9 mouse cellular contexts compared by ENCODE assay signal in the genomic region with DNA sequence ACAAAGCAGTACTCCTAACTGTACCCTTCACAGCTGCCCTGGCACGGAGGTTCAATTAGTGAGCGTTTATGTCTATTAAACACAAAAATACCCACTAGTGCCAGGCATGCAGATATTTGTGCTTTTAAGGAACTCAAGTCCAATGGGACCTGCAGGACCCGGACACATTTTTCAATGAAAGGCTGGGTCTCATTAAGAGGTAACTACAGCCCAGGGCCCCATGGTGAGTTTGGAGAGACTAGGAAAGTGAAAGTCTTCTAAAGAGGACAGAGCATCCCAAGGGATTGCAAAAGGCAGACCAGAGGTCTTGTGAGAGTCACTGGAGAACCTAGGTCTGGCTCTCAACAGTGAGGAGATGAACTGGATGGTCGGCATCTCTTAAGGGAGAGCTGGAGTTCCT. TPM values are rescaled to one million over a fixed set of nuclear protein-coding genes. Genes with fewer than 3 reads are reported as not detected.
DNase-seq lines count a peak whose midpoint lies in the region; ATAC-seq lines count a peak whose summit lies in the region.
"Had no signal": no experiment of that assay in that cellular context is flagged by ENCODE, and none has a peak within 500 bp of the region (broad histone marks: within the 10 kb centered on the region; RNA-seq: fewer than 3 reads in every experiment).

No protein-coding gene starts in this region.

- H3K36me3 ChIP-seq in heart, embryonic 13.5 days, result peaks cover 41% of the 10 kb centered on the region
- H3K36me3 ChIP-seq in hindbrain, embryonic 13.5 days, result peaks cover 41% of the 10 kb centered on the region
- H3K36me3 ChIP-seq in midbrain, embryonic 10.5 days, result peaks cover 37% of the 10 kb centered on the region

- peak overlapping the region; percentile 93; the same call in 1 of the 2 replicates for H3K27ac ChIP-seq in heart, embryonic 13.5 days (replicated peaks)
- no peak overlapping the region for H3K27ac ChIP-seq in hindbrain, embryonic 13.5 days
- H3K27ac ChIP-seq in midbrain, embryonic 10.5 days (replicated peaks), result no peak overlapping the region

- H3K9ac ChIP-seq in heart, embryonic 13.5 days, result peak overlapping the region; percentile 96
- H3K9ac ChIP-seq in hindbrain, embryonic 13.5 days, result peak overlapping the region; percentile 91

- H3K4me2 ChIP-seq in heart, embryonic 13.5 days, result peak overlapping the region; percentile 99
- H3K4me2 ChIP-seq in hindbrain, embryonic 13.5 days, result peak overlapping the region; percentile 95

- DNase-seq in heart, adult 9 months (ENCODE audit: low spot score in 2 of 2), result no peak
- peak; percentile 49 for DNase-seq in MN1 (ENCODE audit: low spot score)
- DNase-seq in midbrain, embryonic 10.5 days (ENCODE audit: low spot score), result no peak
- no peak for DNase-seq in frontal cortex, postnatal 36 days (ENCODE audit: low spot score in 2 of 2)
- DNase-seq in kidney, adult 11 months, result no peak
- DNase-seq in layer of hippocampus, postnatal 14 days (ENCODE audit: low spot score in 2 of 2), result no peak
- DNase-seq: gastrocnemius, postnatal 14 days had no signal

- H3K9me3 ChIP-seq in heart, embryonic 13.5 days, result no peaks in the 10 kb centered on the region
- no peaks in the 10 kb centered on the region for H3K9me3 ChIP-seq in hindbrain, embryonic 13.5 days
- H3K9me3 ChIP-seq in midbrain, embryonic 10.5 days (replicated peaks), result no peaks in the 10 kb centered on the region

- no peak for ATAC-seq in heart, embryonic 13.5 days (ENCODE audit: extremely low read depth, insufficient number of reproducible peaks, low FRiP score, low TSS enrichment)
- no peak for ATAC-seq in hindbrain, embryonic 13.5 days (ENCODE audit: low FRiP score)

- peak overlapping the region; percentile 98 for H3K4me3 ChIP-seq in heart, embryonic 13.5 days
- peak overlapping the region; percentile 99 for H3K4me3 ChIP-seq in hindbrain, embryonic 13.5 days
- H3K4me3 ChIP-seq in midbrain, embryonic 10.5 days, result peak overlapping the region; percentile 90

- WGBS in heart, embryonic 13.5 days, result 81% methylated on average over 4 of the region's 4 CpGs
- 90% methylated on average over 4 of the region's 4 CpGs for WGBS in hindbrain, embryonic 13.5 days
- 87% methylated on average over 4 of the region's 4 CpGs for WGBS in midbrain, embryonic 10.5 days

- no peaks in the 10 kb centered on the region for H3K27me3 ChIP-seq in heart, embryonic 13.5 days (replicated peaks)
- H3K27me3 ChIP-seq in hindbrain, embryonic 13.5 days, result no peaks in the 10 kb centered on the region
- H3K27me3 ChIP-seq in midbrain, embryonic 10.5 days (ENCODE audit: low read depth, poor library complexity, severe bottlenecking), result no peaks in the 10 kb centered on the region

- peaks cover 40% of the 10 kb centered on the region for H3K4me1 ChIP-seq in heart, embryonic 13.5 days
- H3K4me1 ChIP-seq in hindbrain, embryonic 13.5 days (replicated peaks), result peaks cover 30% of the 10 kb centered on the region
- H3K4me1 ChIP-seq in midbrain, embryonic 10.5 days, result peaks cover 23% of the 10 kb centered on the region

RNA-seq across cellular contexts. Expression of a gene that starts 1.8 kb away (rescaled TPM):
- polyA plus RNA-seq in heart, embryonic 13.5 days (2015; fragmentation: Nextera tagmentation; extraction: Ambion mirVana), result 142 and 144 TPM in 2 replicates
- polyA plus RNA-seq in hindbrain, embryonic 13.5 days (2015; fragmentation: Nextera tagmentation; extraction: Ambion mirVana), result 160 and 163 TPM in 2 replicates
- polyA plus RNA-seq in midbrain, embryonic 10.5 days (2016; fragmentation: Nextera tagmentation; extraction: Ambion mirVana), result 120 and 127 TPM in 2 replicates
- 10 to 100 TPM; 73.0 to 77.8 TPM for total RNA-seq in layer of hippocampus, postnatal 14 days (2021)

RNA-seq across cellular contexts. Expression of a gene that starts 18.5 kb away (rescaled TPM):
- polyA plus RNA-seq in heart, embryonic 13.5 days (2015; fragmentation: Nextera tagmentation; extraction: Ambion mirVana), result 7.5 and 8.0 TPM in 2 replicates
- 9.5 and 11.0 TPM in 2 replicates for polyA plus RNA-seq in hindbrain, embryonic 13.5 days (2015; fragmentation: Nextera tagmentation; extraction: Ambion mirVana)
- polyA plus RNA-seq in midbrain, embryonic 10.5 days (2016; fragmentation: Nextera tagmentation; extraction: Ambion mirVana), result 8.4 and 8.6 TPM in 2 replicates
- 10 to 100 TPM; 16.6 to 18.0 TPM for total RNA-seq in layer of hippocampus, postnatal 14 days (2021)

RNA-seq across cellular contexts. Expression of a gene that starts 22.6 kb away (rescaled TPM):
- 8.5 and 11.2 TPM in 2 replicates for polyA plus RNA-seq in heart, embryonic 13.5 days (2015; fragmentation: Nextera tagmentation; extraction: Ambion mirVana)
- polyA plus RNA-seq in hindbrain, embryonic 13.5 days (2015; fragmentation: Nextera tagmentation; extraction: Ambion mirVana), result 2.6 and 2.8 TPM in 2 replicates
- polyA plus RNA-seq in midbrain, embryonic 10.5 days (2016; fragmentation: Nextera tagmentation; extraction: Ambion mirVana), result 25.5 and 28.6 TPM in 2 replicates
- total RNA-seq in layer of hippocampus, postnatal 14 days (2021), result under 1 TPM; 0.31 to 0.69 TPM

RNA-seq across cellular contexts. Expression of a gene that starts 36.9 kb away (rescaled TPM):
- 10.0 and 10.9 TPM in 2 replicates for polyA plus RNA-seq in heart, embryonic 13.5 days (2015; fragmentation: Nextera tagmentation; extraction: Ambion mirVana)
- polyA plus RNA-seq in hindbrain, embryonic 13.5 days (2015; fragmentation: Nextera tagmentation; extraction: Ambion mirVana), result 20.2 and 21.5 TPM in 2 replicates
- polyA plus RNA-seq in midbrain, embryonic 10.5 days (2016; fragmentation: Nextera tagmentation; extraction: Ambion mirVana), result 3.5 and 3.6 TPM in 2 replicates
- total RNA-seq in layer of hippocampus, postnatal 14 days (2021), result 10 to 100 TPM; 47.7 to 54.8 TPM
